Mouse (Mus musculus) cerebellum, adult 9-11 months (tissue): ENCODE measurements at regions not wholly inside any gene's neighbourhood (a gene's known extent, or its start where the extent isn't known, plus 50 kb on each side); places are given as distances from the start of the nearest gene placed in this dataset.
A peak's percentile ranks its signal among the peaks of the same experiment; 100 is the strongest.
"Not testable (repeated sequence)": the region's sequence is repeated elsewhere in the genome, so short reads cannot be mapped to it uniquely, and the experiment has no call there.

ENCODE experiments used
- DNase-seq: peaks from one replicate; pipeline ENCODE4 v3.0.0; 2022

GRCm38 (mm10) chr9:5424236-5424635 is 79.0 kb downstream of the Casp12 start:
- no peak for DNase-seq

DNA sequence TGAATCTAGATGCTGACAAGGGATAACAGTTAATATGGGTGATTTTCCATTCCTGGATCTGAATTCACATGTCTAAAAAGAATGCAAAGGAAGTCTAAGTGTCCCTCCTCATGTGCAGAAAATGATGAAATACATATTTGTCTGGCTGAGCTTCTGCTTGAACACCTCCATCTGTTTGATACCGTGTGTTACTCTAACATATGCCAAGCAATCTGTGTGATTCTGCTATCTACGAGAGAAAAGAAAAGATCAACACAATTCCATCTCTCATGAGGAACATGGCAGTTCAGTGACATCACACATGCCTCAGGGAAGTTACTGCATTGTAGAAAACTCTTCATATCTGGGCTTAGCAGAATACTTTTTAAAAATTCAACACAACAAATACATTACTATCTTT is 103.0 kb downstream of the Casp12 start:
- DNase-seq = peak; percentile 2

- DNase-seq = no peak
Measured at GRCm38 (mm10) chr9:5456606-5457005, 111.4 kb downstream of the Casp12 start.

GRCm38 (mm10) chr9:5472012-5472411 is 126.8 kb downstream of the Casp12 start:
- DNase-seq = no peak

- no peak for DNase-seq
Measured at GRCm38 (mm10) chr9:5474271-5474670, 129.0 kb downstream of the Casp12 start.

GRCm38 (mm10) chr9:5485258-5485657 is 140.0 kb downstream of the Casp12 start:
- DNase-seq = no peak

DNA sequence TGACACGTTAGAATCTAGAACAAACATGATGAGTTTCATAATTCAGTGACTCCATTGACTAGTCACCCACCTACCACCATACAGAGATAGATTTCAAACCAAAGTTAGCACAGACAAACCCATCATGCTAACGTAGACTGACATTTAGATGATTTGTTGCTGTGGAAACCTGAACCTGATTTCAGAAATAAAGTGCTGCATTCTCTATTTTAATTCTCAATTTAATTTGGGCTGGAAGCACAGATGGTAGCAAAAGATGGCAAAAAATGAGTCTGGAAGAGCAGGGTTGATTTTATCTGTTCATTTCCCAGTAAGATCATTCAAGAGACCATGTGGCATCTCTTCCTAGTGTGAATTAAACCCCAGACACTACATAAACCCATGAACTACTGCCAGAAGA is 151.6 kb downstream of the Casp12 start:
- no peak for DNase-seq

DNA sequence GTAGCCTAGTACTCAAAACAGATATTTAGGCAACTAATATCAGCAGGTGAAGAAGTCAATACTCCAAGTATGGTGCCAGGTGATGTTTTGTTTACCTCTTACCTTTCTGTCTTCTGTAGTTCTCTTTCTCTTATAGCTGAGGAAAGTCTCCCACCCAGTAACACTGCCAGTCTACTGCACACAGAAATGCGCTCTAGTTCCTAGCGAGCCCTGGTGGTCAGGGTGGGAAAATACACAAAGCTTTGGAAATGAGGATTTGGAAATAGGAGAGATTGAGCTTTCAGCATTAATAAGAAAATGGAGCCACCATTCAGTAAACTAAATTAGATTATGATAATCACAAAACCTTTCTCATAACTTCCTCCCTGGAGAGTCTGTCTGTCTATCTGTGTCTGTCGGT is 153.1 kb downstream of the Casp12 start:
- DNase-seq = no peak

GRCm38 (mm10) chr9:5525762-5526360 is 180.6 kb downstream of the Casp12 start:
- DNase-seq = no peak

GRCm38 (mm10) chr9:5542604-5543003 is 197.4 kb downstream of the Casp12 start:
- no peak for DNase-seq

- DNase-seq = no peak
Measured at GRCm38 (mm10) chr9:5575072-5575471, 229.8 kb downstream of the Casp12 start.

DNA sequence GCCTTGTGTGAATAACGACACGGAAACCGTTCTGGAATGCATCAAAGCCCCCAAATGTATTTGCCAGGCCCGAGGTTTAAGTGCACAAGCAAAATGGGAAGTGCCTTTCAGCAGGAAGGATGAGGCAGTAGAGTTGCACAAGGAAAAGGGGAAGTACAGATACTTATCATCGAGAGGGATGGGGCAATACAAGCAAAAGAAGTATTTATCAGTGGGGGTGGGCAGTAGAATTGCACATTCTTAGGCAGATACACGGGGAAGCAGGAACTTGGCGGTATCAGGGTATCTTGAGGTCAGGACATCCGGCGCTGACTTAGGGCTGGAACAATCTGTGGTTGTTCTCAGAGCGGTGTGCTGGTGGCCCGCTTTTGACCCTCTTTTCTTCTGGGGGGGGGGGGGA is 232.9 kb downstream of the Casp12 start:
- not testable (repeated sequence) for DNase-seq

DNA sequence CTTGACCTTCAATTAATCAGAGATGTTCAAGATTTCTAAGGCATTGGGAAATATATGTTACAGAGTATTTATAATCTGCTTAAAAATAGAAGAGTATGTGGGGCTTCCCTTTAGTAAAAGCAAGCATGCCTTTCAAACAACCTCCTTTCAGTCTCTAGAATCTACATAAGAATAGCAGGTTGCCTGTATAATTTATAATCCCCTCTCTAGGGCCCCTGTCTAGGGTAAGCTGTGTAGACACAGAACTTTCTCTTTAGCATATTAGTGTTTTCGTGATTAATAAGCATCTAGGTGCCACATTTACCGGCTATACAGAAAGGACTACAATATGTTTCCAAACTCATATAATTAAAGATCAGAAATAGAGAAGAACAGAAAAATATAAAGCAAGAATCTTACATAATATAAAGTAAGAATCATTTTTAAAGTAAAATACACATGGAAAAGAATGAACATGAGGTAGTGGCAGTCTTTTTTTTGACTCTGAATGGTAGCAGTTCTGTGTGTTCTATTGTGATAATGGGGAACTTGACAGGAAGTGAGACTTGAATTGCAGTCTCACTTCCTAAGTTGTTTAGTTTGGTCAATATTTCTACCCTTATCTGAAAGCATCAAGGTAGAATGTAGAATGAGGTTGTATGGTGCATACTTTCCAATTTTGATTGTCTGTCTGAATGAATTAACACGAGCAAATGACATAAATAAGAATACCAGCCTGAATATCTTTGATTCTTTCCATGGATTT is 250.8 kb downstream of the Casp12 start:
- DNase-seq = no peak

GRCm38 (mm10) chr9:5604019-5604418 is 258.8 kb downstream of the Casp12 start:
- DNase-seq = peak; percentile 7

GRCm38 (mm10) chr9:5605015-5605414 is 259.8 kb downstream of the Casp12 start:
- no peak for DNase-seq

GRCm38 (mm10) chr9:5616725-5617124 is 271.5 kb downstream of the Casp12 start:
- DNase-seq = no peak

GRCm38 (mm10) chr9:5623396-5623795 is 278.2 kb downstream of the Casp12 start:
- no peak for DNase-seq

DNA sequence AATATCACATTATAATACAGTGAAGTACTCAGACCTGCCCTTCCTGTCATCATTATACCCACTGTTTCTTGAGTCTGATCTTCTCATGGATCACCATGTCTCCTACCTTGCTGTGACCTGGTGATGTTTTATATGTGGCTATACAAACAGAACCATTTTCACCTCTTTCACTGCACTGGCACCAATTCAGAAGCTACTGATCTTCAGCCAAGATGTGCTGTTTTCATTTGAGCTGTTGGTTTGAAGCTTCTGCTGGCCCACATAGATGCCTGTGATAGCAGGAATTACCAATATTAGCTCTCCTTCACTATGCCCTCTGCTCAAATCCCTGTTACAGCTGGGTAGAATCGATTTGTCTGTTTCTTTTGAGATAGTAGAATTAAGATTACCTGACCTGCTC is 282.3 kb downstream of the Casp12 start:
- no peak for DNase-seq

DNA sequence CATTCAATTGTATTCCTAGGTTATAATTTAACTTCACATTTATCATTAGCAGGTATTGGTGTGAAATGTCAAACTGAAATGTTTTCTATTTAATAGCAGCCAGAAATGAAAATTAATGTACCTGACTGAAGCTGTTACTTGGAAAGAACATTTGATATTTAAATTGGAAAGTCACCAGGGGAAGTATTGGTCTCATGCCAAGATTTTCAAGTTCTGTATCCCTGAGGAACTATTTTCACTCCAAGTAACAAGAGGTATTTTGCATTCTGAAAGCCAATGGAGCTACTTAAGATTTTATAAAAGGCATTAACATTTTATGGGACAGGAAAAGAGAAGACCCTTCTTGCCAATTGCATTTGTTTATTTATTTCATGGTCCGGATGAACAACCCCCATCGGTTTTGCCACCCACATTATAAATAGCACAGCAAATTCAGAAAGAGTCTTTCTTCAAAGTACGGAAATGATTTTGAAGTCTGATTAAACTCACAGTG is 289.3 kb downstream of the Casp12 start:
- DNase-seq = peak; percentile 7

DNA sequence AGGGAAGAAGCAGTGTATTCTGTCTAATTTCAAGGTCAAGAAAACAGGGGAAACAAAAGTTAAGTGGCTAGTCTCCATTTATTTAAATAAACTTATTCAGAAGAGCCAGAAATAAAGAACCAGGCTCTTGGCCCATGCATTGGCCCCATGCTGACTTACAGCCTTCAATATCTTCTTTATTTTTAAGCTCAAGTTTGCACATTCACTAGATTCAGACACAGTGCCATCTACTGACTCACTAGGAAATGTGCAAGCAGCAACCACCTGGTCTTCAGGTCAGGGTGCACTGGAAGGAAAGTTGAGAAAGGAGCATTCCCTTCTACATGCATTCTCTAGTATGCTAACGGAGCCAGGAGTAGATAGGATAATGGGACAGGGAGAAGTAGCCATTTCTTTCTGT is 289.7 kb downstream of the Casp12 start:
- peak; percentile 42 for DNase-seq

DNA sequence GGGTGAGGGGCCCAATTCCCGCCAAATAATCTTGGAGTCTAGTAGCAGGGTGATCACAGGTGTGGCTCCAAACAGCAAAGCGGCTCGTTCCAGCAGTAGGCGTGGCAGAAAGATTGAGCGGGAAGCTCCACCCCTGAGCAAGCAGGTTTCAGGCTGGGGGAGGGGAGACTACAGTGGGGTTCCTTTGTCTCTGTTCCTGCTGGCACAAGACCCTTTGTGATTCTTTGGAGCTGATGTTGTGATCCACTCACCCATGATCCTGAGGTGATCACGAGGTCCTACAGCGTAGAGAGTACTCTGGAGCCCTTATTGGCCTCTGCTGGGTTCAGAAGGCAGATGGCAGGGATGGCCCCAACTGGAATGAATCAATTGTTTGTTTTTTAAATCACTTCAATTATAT is 318.7 kb downstream of the Casp12 start:
- no peak for DNase-seq

- DNase-seq = no peak
Measured at GRCm38 (mm10) chr9:5673551-5673950, 328.3 kb downstream of the Casp12 start.

GRCm38 (mm10) chr9:5708482-5708881 is 363.3 kb downstream of the Casp12 start:
- no peak for DNase-seq

GRCm38 (mm10) chr9:5709480-5709879 is 364.2 kb downstream of the Casp12 start:
- no peak for DNase-seq

DNA sequence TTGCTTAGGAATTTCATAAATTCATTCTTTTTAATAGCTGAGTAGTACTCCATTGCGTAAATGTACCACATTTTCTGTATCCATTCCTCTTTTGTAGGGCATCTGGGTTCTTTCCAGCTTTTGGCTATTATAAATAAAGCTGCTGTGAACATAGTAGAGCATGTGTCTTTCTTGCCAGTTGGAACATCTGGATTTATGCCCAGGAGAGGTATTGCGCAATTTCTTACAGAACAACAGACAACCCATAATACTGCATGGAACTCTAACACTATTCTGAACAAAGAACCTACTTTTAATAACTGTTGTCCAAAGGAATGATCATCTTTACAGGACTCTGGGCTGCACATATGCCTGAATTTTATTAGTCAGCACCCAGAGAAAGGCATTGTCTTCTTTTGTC is 373.4 kb downstream of the Casp12 start:
- not testable (repeated sequence) for DNase-seq
